Mouse (Mus musculus) embryonic fibroblast, embryonic 13.5 days (primary cell): ENCODE data around the gene Cyp11a1.

Experiments
- CTCF ChIP-seq: IDR thresholded peaks from 2 replicates; pipeline ENCODE4 v1.5.1; 2011; ENCODE audit warnings: mild to moderate bottlenecking, control low read depth, low read length, moderate library complexity, borderline replicate concordance; ENCODE audit not compliant: insufficient read depth
- POLR2A ChIP-seq: IDR thresholded peaks from 2 replicates; pipeline ENCODE4 v1.6.1; 2011; ENCODE audit warnings: low read depth, mild to moderate bottlenecking, control low read depth, low read length, moderate library complexity

DNA sequence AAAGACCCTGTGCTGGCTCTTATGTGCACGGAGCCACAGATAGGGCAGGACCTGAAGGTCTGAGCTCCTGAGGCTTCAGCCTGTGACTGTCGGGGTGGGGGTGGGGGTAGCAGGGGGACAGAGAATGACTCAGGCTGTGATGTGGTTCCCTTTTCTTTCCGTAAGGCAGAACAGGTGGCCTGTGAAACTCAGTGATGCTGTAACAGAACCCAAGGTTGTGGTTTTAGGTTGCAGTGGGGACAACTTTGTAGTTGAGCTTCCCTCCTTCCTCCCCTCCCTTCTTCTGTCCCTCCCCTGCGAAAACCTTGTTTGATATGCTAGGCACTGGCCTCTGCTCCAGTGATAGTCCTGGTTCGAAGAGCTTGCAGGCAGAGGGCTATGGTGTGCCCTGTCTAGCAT lies 49.4 kb upstream of the Cyp11a1 start:
- TF ChIP-seq CTCF (no peak), POLR2A (no peak)
